Mouse (Mus musculus) testis, adult 2 months (tissue): ENCODE data around the gene Rubcnl. TPM values are rescaled to one million over a fixed set of nuclear protein-coding genes. Genes with fewer than 3 reads are reported as not detected.

Experiments used
- H3K27ac ChIP-seq: fragments of 200-500 bp; 2 replicates; pipeline ENCODE4 v1.5.1; 2012; ENCODE audit warnings: low read depth, low read length; ENCODE audit not compliant: control insufficient read depth, insufficient read depth
- H3K27me3 ChIP-seq: fragments of 200-500 bp; 2 replicates; pipeline ENCODE4 v1.6.1; 2012; ENCODE audit warnings: mild to moderate bottlenecking, low read length, moderate library complexity; ENCODE audit not compliant: control insufficient read depth, insufficient read depth
- H3K36me3 ChIP-seq: fragments of 200-500 bp; 2 replicates; pipeline ENCODE4 v1.6.1; 2012; ENCODE audit warnings: mild to moderate bottlenecking, low read length; ENCODE audit not compliant: control insufficient read depth, insufficient read depth
- H3K4me1 ChIP-seq: fragments of 200-500 bp; 2 replicates; pipeline ENCODE4 v1.6.1; 2012; ENCODE audit warnings: low read length; ENCODE audit not compliant: control insufficient read depth, insufficient read depth
- H3K4me3 ChIP-seq: fragments of 200-500 bp; 2 replicates; pipeline ENCODE4 v1.5.1; 2012; ENCODE audit warnings: low read depth, mild to moderate bottlenecking, low read length, moderate library complexity, mixed read lengths; ENCODE audit not compliant: control insufficient read depth
- CTCF ChIP-seq: fragments of 200-500 bp; IDR thresholded peaks from 2 replicates; pipeline ENCODE4 v1.5.1; 2012; ENCODE audit warnings: low read depth, mild to moderate bottlenecking, inconsistent platforms, low read length, moderate library complexity; ENCODE audit not compliant: control insufficient read depth, insufficient read depth, insufficient replicate concordance
- POLR2A ChIP-seq: fragments of 200-500 bp; IDR thresholded peaks from 2 replicates; pipeline ENCODE4 v1.6.1; 2012; ENCODE audit warnings: low read depth, mild to moderate bottlenecking, inconsistent platforms, low read length, moderate library complexity; ENCODE audit not compliant: control insufficient read depth
- polyA plus RNA-seq: library from polyadenylated mRNA; depleted of rRNA; stranded (reverse); fragments of >200 nt; gene quantifications from 2 replicates; pipeline ENCODE4 v1.2.3, GENCODE M21; 2012; rRNA removed

Gene Rubcnl
- polyA plus RNA-seq, 1 experiment = 1.1 TPM

DNA sequence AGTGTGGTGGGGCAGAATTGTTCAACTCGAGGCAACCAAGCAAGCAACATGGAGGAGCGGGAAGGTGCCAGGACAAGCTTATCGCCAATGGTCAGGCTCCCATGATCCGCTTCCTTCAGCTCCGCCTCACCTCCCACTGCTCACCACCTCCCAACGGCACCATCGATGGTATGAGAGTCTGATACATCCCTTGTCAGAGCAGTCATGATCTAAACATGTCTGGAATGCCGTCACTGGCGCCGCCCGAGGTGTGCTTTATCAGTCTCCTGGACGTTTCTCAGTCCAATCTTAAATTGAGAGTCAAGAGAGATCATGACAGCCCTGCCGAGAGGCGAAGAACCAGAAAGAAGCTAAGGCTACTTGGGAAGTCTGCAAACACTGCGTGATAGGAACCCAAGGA, 55.3 kb downstream of the Rubcnl start:
- TF ChIP-seq POLR2A (no peak), CTCF (no peak)
- H3K27me3 ChIP-seq = no peaks in the 10 kb centered on the region
- no peaks in the 10 kb centered on the region for H3K36me3 ChIP-seq
- peaks cover 4% of the 10 kb centered on the region for H3K4me1 ChIP-seq
- no peak overlapping the region for H3K27ac ChIP-seq
- H3K4me3 ChIP-seq = no peak overlapping the region

DNA sequence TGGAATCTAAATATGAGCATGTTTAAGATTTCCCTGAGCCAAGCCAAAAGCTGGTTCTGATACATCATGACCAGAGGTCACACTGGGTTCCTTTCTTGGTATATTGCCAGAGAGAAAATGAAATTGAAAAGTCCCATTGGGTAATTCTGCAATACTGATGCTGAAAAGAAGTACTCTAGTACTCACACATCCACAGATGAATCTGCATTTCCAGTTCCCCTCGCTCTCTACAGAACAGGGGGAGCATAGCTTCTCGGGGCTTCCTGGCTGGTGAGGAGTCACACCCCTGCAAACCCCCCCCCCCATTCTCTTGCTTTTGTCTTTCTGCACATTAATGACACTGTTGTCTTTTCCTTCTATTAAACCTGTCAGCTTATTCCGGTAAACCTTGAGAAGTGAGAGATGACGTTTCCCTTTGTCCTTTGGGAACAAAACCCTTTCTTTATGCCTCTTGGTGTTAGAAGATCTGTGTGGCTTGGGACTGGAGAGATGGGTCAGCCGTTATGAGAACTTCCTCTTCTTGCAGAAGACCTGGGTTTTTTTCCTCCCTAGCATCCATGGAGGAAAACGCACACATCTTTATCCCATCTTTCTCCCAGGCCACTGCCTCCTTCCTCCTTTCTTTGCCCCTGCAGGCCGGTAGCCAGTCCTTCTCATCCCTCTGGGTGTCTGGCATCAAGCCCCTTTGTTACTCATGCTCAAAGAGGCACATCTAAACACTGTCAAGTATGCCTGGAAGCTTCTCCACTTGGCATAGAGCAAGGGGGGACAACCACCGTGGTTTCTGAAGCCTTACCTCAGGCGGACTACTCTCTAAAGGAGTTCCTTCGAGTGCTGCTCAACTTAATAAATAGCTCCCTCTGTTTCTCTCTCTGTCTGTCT, 59.7 kb downstream of the Rubcnl start:
- H3K4me3 ChIP-seq = no peak overlapping the region

DNA sequence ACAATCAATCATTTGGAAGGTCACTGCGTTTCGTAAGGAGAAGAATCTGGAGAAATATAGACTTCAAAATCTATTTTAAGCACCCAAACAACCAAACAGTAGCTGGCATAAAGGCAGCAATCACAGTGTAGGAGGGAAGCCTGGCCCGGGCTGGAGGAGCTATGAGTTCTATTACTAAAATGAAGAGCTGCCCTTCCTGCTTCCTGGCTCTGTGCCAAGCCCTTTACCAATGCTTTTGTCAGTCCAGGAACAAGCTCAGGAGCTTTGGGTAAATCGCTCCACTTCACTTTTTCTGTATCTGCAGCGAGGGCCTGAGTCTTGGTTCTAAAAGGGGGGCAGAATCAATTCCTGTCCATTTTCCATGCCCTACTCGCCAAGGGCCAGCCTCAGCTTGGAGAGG, 62.1 kb downstream of the Rubcnl start:
- Histone ChIP-seq H3K27me3 (no peaks in the 10 kb centered on the region), H3K27ac (no peak overlapping the region), H3K4me3 (no peak overlapping the region), H3K4me1 (no peaks in the 10 kb centered on the region), H3K36me3 (no peaks in the 10 kb centered on the region)
- no peak for TF ChIP-seq POLR2A
- TF ChIP-seq CTCF = no peak

More for the DNA sequence above, 59.7 kb downstream of the Rubcnl start:
- no peaks in the 10 kb centered on the region for H3K27me3 ChIP-seq
- H3K4me1 ChIP-seq = peaks cover 4% of the 10 kb centered on the region
- H3K36me3 ChIP-seq = no peaks in the 10 kb centered on the region
- TF ChIP-seq POLR2A (no peak), CTCF (no peak)
- H3K27ac ChIP-seq = no peak overlapping the region

Other genes with a start within 250 kb of the Rubcnl start
- 1.6 and 1.7 TPM in 2 replicates for gene Lrch1, start 68.2 kb upstream of the Rubcnl start, polyA plus RNA-seq
- 36.3 and 42.3 TPM in 2 replicates for gene Lrrc63, start 114.9 kb downstream of the Rubcnl start, polyA plus RNA-seq
- 0.68 and 0.90 TPM in 2 replicates for gene Lcp1, start 115.1 kb downstream of the Rubcnl start, polyA plus RNA-seq
- gene Cpb2, start 226.3 kb downstream of the Rubcnl start, polyA plus RNA-seq = not detected in 2 replicates